Mouse (Mus musculus): ENCODE results near the gene Clpp. TPM values are rescaled to one million over a fixed set of nuclear protein-coding genes. Genes with fewer than 3 reads are reported as not detected.

Clpp gene
- polyA plus RNA-seq, 1 experiment = 47.7 TPM

DNA sequence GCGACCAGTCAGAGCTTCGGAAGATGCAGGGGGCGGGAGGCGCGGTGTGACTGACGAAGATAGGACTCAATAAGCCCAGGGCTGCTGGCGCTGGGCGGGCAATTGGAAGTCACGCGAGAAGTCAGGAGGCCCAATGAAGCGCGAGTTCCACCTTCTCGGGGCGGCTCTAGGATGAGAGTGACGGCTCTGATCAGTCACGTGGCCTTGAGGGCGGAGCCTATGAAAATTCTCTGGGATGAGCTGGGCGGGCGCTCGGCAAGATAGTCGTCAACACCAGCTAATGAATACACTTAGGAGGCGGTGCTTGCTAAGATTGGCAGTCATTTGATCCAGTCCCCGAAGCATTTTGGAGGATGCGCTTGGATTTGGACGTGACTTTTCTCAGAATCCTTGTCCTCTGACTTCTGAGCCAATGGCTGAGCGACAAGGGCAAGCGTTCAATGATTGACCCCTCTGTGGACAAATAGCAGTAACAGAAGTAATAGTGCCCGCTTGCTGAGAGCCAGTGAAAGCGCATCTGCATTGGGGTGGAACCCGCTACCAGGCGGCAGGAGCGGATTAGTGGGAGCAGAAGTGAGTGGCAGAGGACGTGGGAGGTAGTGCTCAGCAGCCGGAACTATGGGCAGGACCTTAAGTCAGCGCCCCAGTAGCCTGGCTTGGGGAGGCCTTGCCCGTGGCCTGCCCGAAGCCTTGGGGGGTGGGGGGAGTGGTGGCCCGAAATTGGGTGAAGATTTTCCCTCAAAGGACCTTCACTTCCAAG is 41.7 kb downstream of the Clpp start:
- H3K4me3 ChIP-seq (ENCODE audit: low read depth, low read length) = peak overlapping the region; percentile 88
- H3K9ac ChIP-seq (ENCODE audit: low read depth, poor library complexity, severe bottlenecking) = peak overlapping the region; percentile 93
- no peak for TF ChIP-seq EP300 (IDR thresholded peaks at IDR 0.05; ENCODE audit: insufficient read depth, low read depth, low read length)
- TF ChIP-seq POLR2A (IDR thresholded peaks at IDR 0.05; ENCODE audit: insufficient read depth, low read length) = peak; percentile 96
- H3K4me1 ChIP-seq (ENCODE audit: control insufficient read depth, insufficient read depth, low read length) = no peaks in the 10 kb centered on the region
- H3K27me3 ChIP-seq (ENCODE audit: control insufficient read depth, insufficient read depth, low read length, poor library complexity, severe bottlenecking) = no peaks in the 10 kb centered on the region
- peaks cover 19% of the 10 kb centered on the region for H3K36me3 ChIP-seq (ENCODE audit: control insufficient read depth, insufficient read depth, low read length, poor library complexity, severe bottlenecking)
- no peaks in the 10 kb centered on the region for H3K9me3 ChIP-seq (replicated peaks; ENCODE audit: control insufficient read depth, insufficient read depth, low read length, poor library complexity, severe bottlenecking)
- peak overlapping the region; percentile 48 for H3K27ac ChIP-seq (ENCODE audit: insufficient read depth, low read length)

DNA sequence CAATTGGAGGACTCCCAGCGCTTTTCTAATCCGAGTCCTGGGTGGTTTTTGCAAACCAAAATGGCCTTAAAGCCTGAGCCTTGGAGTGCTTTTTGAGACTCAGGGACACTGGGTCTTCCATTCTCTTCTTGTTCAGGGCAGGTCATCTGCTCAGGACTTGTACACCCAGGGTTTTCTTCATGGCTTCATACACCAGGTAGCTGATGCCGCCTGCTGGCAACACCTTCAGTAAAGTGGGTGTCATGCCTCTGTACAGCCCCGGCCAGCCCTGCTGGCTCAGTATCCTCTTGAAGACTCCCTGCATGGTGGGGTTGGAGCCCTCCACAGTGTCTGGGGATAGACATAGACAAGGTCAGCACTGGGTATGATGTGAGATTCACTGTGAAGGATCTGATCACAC is 42.7 kb downstream of the Clpp start:
- H3K9me3 ChIP-seq (replicated peaks; ENCODE audit: control insufficient read depth, insufficient read depth, low read length, poor library complexity, severe bottlenecking) = no peaks in the 10 kb centered on the region
- no peak for TF ChIP-seq POLR2A (IDR thresholded peaks at IDR 0.05; ENCODE audit: insufficient read depth, low read length)
- no peak for TF ChIP-seq CTCF (IDR thresholded peaks at IDR 0.05; ENCODE audit: low read depth, low read length)
- no peak for TF ChIP-seq EP300 (IDR thresholded peaks at IDR 0.05; ENCODE audit: insufficient read depth, low read depth, low read length)
- H3K4me3 ChIP-seq (ENCODE audit: low read depth, low read length) = peak overlapping the region; percentile 88
- peaks cover 9% of the 10 kb centered on the region for H3K36me3 ChIP-seq (ENCODE audit: control insufficient read depth, insufficient read depth, low read length, poor library complexity, severe bottlenecking)
- H3K27ac ChIP-seq (ENCODE audit: insufficient read depth, low read length) = no peak overlapping the region; the same call in 1 of the 2 replicates
- H3K4me1 ChIP-seq (ENCODE audit: control insufficient read depth, insufficient read depth, low read length) = no peaks in the 10 kb centered on the region
- no peaks in the 10 kb centered on the region for H3K27me3 ChIP-seq (ENCODE audit: control insufficient read depth, insufficient read depth, low read length, poor library complexity, severe bottlenecking)
- H3K9ac ChIP-seq (ENCODE audit: low read depth, poor library complexity, severe bottlenecking) = peak overlapping the region; percentile 93

DNA sequence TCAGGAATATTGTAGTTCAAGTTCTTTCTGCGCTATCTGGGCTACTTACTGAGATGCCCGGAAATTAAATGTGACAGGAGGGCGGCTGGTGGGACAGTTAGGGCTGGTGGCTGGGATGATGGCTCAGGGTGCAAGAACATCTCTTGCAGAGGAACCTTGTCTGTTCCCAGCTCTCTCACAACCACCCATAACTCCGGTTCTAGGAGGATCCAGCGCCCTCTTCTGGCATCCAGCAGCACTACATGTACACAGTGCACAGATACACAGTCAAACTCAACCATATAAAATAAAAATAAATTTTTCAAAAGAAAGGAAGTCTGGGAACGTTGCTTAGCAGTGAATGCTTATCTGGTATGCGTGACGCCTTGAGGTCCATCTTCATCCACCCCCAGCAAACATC is 48.9 kb downstream of the Clpp start:
- Histone ChIP-seq H3K27me3 (ENCODE audit: control insufficient read depth, insufficient read depth, low read length, poor library complexity, severe bottlenecking) (no peaks in the 10 kb centered on the region), H3K4me1 (ENCODE audit: control insufficient read depth, insufficient read depth, low read length) (no peaks in the 10 kb centered on the region), H3K9me3 (replicated peaks; ENCODE audit: control insufficient read depth, insufficient read depth, low read length, poor library complexity, severe bottlenecking) (no peaks in the 10 kb centered on the region), H3K36me3 (ENCODE audit: control insufficient read depth, insufficient read depth, low read length, poor library complexity, severe bottlenecking) (no peaks in the 10 kb centered on the region), H3K4me3 (ENCODE audit: low read depth, low read length) (peak overlapping the region; percentile 32; the same call in 1 of the 2 replicates), H3K9ac (ENCODE audit: low read depth, poor library complexity, severe bottlenecking) (peak overlapping the region; percentile 17; the same call in 1 of the 2 replicates), H3K27ac (ENCODE audit: insufficient read depth, low read length) (no peak overlapping the region)
- TF ChIP-seq POLR2A (IDR thresholded peaks at IDR 0.05; ENCODE audit: insufficient read depth, low read length) = no peak
- TF ChIP-seq CTCF (IDR thresholded peaks at IDR 0.05; ENCODE audit: low read depth, low read length) = peak; percentile 77
- no peak for TF ChIP-seq EP300 (IDR thresholded peaks at IDR 0.05; ENCODE audit: insufficient read depth, low read depth, low read length)

DNA sequence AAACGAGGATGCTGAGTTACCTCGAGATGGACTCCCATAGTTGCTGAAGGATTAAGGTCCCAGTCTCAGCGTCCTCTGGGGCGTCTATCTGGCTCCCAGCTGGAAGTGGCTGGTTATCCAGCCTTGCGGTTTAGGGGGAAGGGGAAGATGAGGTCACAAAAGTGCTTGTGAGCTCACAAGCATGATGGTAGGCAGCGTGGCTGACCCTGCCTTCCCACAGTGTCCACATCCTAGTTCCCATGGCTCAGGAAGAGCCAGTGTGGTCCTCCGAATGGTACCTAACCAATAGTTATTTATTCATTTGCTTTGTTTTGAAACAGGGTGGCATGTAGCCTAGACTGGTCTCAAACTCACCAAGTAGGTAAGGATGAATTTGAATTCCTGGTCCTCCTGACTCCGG is 51.4 kb downstream of the Clpp start, which contains the start of gene Slc25a41:
Gene Slc25a41, minus strand, starts transcription at position 101 of the 400 bp plus-strand sequence.
- no peaks in the 10 kb centered on the region for H3K4me1 ChIP-seq (ENCODE audit: control insufficient read depth, insufficient read depth, low read length)
- no peak within 1 kb of the TSS for H3K4me3 ChIP-seq (ENCODE audit: low read depth, low read length)
- no peaks in the 10 kb centered on the region for H3K36me3 ChIP-seq (ENCODE audit: control insufficient read depth, insufficient read depth, low read length, poor library complexity, severe bottlenecking)
- no peak within 1 kb of the TSS for H3K9ac ChIP-seq (ENCODE audit: low read depth, poor library complexity, severe bottlenecking)
- no peaks in the 10 kb centered on the region for H3K9me3 ChIP-seq (replicated peaks; ENCODE audit: control insufficient read depth, insufficient read depth, low read length, poor library complexity, severe bottlenecking)
- no peak within 1 kb of the TSS for H3K27ac ChIP-seq (ENCODE audit: insufficient read depth, low read length)
- TF ChIP-seq CTCF (IDR thresholded peaks at IDR 0.05; ENCODE audit: low read depth, low read length) (no peak), POLR2A (IDR thresholded peaks at IDR 0.05; ENCODE audit: insufficient read depth, low read length) (no peak), EP300 (IDR thresholded peaks at IDR 0.05; ENCODE audit: insufficient read depth, low read depth, low read length) (no peak)
- no peaks in the 10 kb centered on the region for H3K27me3 ChIP-seq (ENCODE audit: control insufficient read depth, insufficient read depth, low read length, poor library complexity, severe bottlenecking)

Other genes with a start within 250 kb of the Clpp start
- gene Nrtn, start 232.8 kb upstream of the Clpp start, polyA plus RNA-seq (2011; ENCODE audit: insufficient read depth, insufficient read length, low read depth, missing spikeins) = 8.1 and 10.8 TPM in 2 replicates
- gene Dus3l, start 225.5 kb upstream of the Clpp start, polyA plus RNA-seq (2011; ENCODE audit: insufficient read depth, insufficient read length, low read depth, missing spikeins) = 18.4 and 18.9 TPM in 2 replicates
- not detected in 2 replicates for gene Prr22, start 220.1 kb upstream of the Clpp start, polyA plus RNA-seq (2011; ENCODE audit: insufficient read depth, insufficient read length, low read depth, missing spikeins)
- 27.5 and 30.5 TPM in 2 replicates for gene Rfx2, start 159.3 kb upstream of the Clpp start, polyA plus RNA-seq (2011; ENCODE audit: insufficient read depth, insufficient read length, low read depth, missing spikeins)
- gene Acsbg2, start 115.9 kb upstream of the Clpp start, polyA plus RNA-seq (2011; ENCODE audit: insufficient read depth, insufficient read length, low read depth, missing spikeins) = 0.46 and 0.68 TPM in 2 replicates
- 8.0 and 8.4 TPM in 2 replicates for gene 1700061G19Rik, start 114.8 kb upstream of the Clpp start, polyA plus RNA-seq (2011; ENCODE audit: insufficient read depth, insufficient read length, low read depth, missing spikeins)
- 20.7 and 21.9 TPM in 2 replicates for gene Mllt1, start 54.9 kb upstream of the Clpp start, polyA plus RNA-seq (2011; ENCODE audit: insufficient read depth, insufficient read length, low read depth, missing spikeins)
- gene Acer1, start 8.2 kb upstream of the Clpp start, polyA plus RNA-seq (2011; ENCODE audit: insufficient read depth, insufficient read length, low read depth, missing spikeins) = 0.37 and 0.49 TPM in 2 replicates
- 16.0 and 21.3 TPM in 2 replicates for gene Alkbh7, start 7.0 kb downstream of the Clpp start, polyA plus RNA-seq (2011; ENCODE audit: insufficient read depth, insufficient read length, low read depth, missing spikeins)
- not detected in 2 replicates for gene Pspn, start 9.7 kb downstream of the Clpp start, polyA plus RNA-seq (2011; ENCODE audit: insufficient read depth, insufficient read length, low read depth, missing spikeins)
- gene Gtf2f1, start 21.0 kb downstream of the Clpp start, polyA plus RNA-seq (2011; ENCODE audit: insufficient read depth, insufficient read length, low read depth, missing spikeins) = 70.2 and 74.1 TPM in 2 replicates
- 0.56 TPM in 1 of 2 replicates, not detected in the other for gene Gm17949, start 21.2 kb downstream of the Clpp start, polyA plus RNA-seq (2011; ENCODE audit: insufficient read depth, insufficient read length, low read depth, missing spikeins)
- gene Khsrp, start 41.2 kb downstream of the Clpp start, polyA plus RNA-seq (2011; ENCODE audit: insufficient read depth, insufficient read length, low read depth, missing spikeins) = 166 and 176 TPM in 2 replicates
- not detected in 2 replicates for gene Slc25a41, start 51.3 kb downstream of the Clpp start, polyA plus RNA-seq (2011; ENCODE audit: insufficient read depth, insufficient read length, low read depth, missing spikeins)
- gene Crb3, start 68.8 kb downstream of the Clpp start, polyA plus RNA-seq (2011; ENCODE audit: insufficient read depth, insufficient read length, low read depth, missing spikeins) = 53.5 and 57.7 TPM in 2 replicates
- 24.2 and 24.5 TPM in 2 replicates for gene Slc25a23, start 69.6 kb downstream of the Clpp start, polyA plus RNA-seq (2011; ENCODE audit: insufficient read depth, insufficient read length, low read depth, missing spikeins)
- gene Dennd1c, start 88.2 kb downstream of the Clpp start, polyA plus RNA-seq (2011; ENCODE audit: insufficient read depth, insufficient read length, low read depth, missing spikeins) = 6.6 and 8.9 TPM in 2 replicates
- gene Tubb4a, start 97.5 kb downstream of the Clpp start, polyA plus RNA-seq (2011; ENCODE audit: insufficient read depth, insufficient read length, low read depth, missing spikeins) = 5.8 and 12.6 TPM in 2 replicates
- gene Tnfsf9, start 115.0 kb downstream of the Clpp start, polyA plus RNA-seq (2011; ENCODE audit: insufficient read depth, insufficient read length, low read depth, missing spikeins) = 8.1 and 9.1 TPM in 2 replicates
- not detected in 2 replicates for gene Cd70, start 159.5 kb downstream of the Clpp start, polyA plus RNA-seq (2011; ENCODE audit: insufficient read depth, insufficient read length, low read depth, missing spikeins)
- not detected in 2 replicates for gene Tnfsf14, start 203.9 kb downstream of the Clpp start, polyA plus RNA-seq (2011; ENCODE audit: insufficient read depth, insufficient read length, low read depth, missing spikeins)
- gene C3, start 237.8 kb downstream of the Clpp start, polyA plus RNA-seq (2011; ENCODE audit: insufficient read depth, insufficient read length, low read depth, missing spikeins) = 0.94 TPM in 1 of 2 replicates, not detected in the other

Measured in ES-Bruce4 (cell line).